Mouse (Mus musculus) midbrain, embryonic 16.5 days (tissue): ENCODE measurements around the gene Stim2. TPM values are rescaled to one million over a fixed set of nuclear protein-coding genes. Genes with fewer than 3 reads are reported as not detected.
A peak's percentile ranks its signal among the peaks of the same experiment; 100 is the strongest.

Experiments used
- ATAC-seq: fragments of 200-750 bp; cut with Nextera tagmentation; 2 replicates; pipeline ENCODE4 v1.8.0; 2017; ENCODE audit warnings: moderate TSS enrichment
- H3K27ac ChIP-seq: fragments of 300-500 bp; sonication (generic); 2 replicates; pipeline ENCODE4 v1.5.1; 2014; ENCODE audit warnings: mild to moderate bottlenecking, low read length, mixed read lengths
- H3K27me3 ChIP-seq: fragments of 300-500 bp; sonication (generic); 2 replicates; pipeline ENCODE4 v1.6.1; 2014; ENCODE audit warnings: low read depth, low read length, mixed read lengths; ENCODE audit not compliant: control insufficient read depth, insufficient read depth
- H3K36me3 ChIP-seq: fragments of 300-500 bp; sonication (generic); 2 replicates; pipeline ENCODE4 v1.6.1; 2014; ENCODE audit warnings: mild to moderate bottlenecking, low read length, moderate library complexity, mixed read lengths; ENCODE audit not compliant: control insufficient read depth, insufficient read depth
- H3K4me1 ChIP-seq: fragments of 300-500 bp; sonication (generic); 2 replicates; pipeline ENCODE4 v1.6.1; 2014; ENCODE audit warnings: mild to moderate bottlenecking, low read length, mixed read lengths; ENCODE audit not compliant: control insufficient read depth, insufficient read depth
- H3K4me2 ChIP-seq: fragments of 300-500 bp; sonication (generic); 2 replicates; pipeline ENCODE4 v1.6.1; 2014; ENCODE audit warnings: mild to moderate bottlenecking, low read length, mixed read lengths
- H3K4me3 ChIP-seq: fragments of 300-500 bp; sonication (generic); 2 replicates; pipeline ENCODE4 v1.5.1; 2014; ENCODE audit warnings: low read depth, mild to moderate bottlenecking, low read length, moderate library complexity, mixed read lengths
- H3K9ac ChIP-seq: fragments of 300-500 bp; sonication (generic); 2 replicates; pipeline ENCODE4 v1.6.1; 2014; ENCODE audit warnings: low read depth, low read length, mixed read lengths
- H3K9me3 ChIP-seq: fragments of 300-500 bp; sonication (generic); replicated peaks from 2 replicates; pipeline ENCODE4 v1.6.1; 2014; ENCODE audit warnings: mild to moderate bottlenecking, low read length, mixed read lengths; ENCODE audit not compliant: control insufficient read depth, poor library complexity, severe bottlenecking
- WGBS: fragments of 180-500 bp; shearing (Covaris S2); extraction: QIAGEN DNeasy Blood & Tissue Kit; methylation state at CpG from one replicate; pipeline ENCODE4 v1.1.7; 2014; 5-methylcytosine and 5-hydroxymethylcytosine counted together
- polyA plus RNA-seq: library from polyadenylated mRNA; unstranded; fragments of >200 nt; fragmentation: Nextera tagmentation; extraction: Ambion mirVana; gene quantifications from 2 replicates; pipeline ENCODE4 v1.2.1, GENCODE M21; 2015

The Stim2 gene
- polyA plus RNA-seq, 1 experiment from 2014 or later = 28.9 TPM

DNA sequence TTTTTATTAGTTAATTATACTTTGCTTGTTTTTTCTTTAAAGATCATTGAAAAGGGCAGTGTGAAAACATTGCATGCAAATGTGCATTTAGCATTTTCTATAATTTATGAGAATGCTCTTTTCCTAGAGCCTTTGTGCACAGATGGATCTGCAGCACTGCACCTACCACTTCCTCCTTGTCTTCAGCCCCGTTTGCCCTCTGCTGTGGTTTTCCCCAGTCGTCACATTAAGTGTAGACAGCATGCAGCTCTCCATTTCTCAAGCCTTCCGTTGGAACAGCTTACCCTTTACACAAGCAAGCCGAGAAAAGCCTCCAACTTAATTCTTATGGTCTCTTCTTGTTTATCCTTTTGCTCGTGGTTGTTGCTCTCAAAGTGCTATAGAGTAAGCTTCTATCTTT, 103.0 kb downstream of the Stim2 start:
- WGBS = 50% methylated on average over 5 of the region's 5 CpGs
- no peak overlapping the region for H3K4me2 ChIP-seq
- H3K27me3 ChIP-seq = no peaks in the 10 kb centered on the region
- H3K36me3 ChIP-seq = peaks cover 3% of the 10 kb centered on the region; the same call in 1 of the 2 replicates
- H3K27ac ChIP-seq = no peak overlapping the region
- H3K9ac ChIP-seq = no peak overlapping the region
- no peaks in the 10 kb centered on the region for H3K9me3 ChIP-seq
- peaks cover 13% of the 10 kb centered on the region for H3K4me1 ChIP-seq
- no peak overlapping the region for H3K4me3 ChIP-seq
- ATAC-seq = no peak

DNA sequence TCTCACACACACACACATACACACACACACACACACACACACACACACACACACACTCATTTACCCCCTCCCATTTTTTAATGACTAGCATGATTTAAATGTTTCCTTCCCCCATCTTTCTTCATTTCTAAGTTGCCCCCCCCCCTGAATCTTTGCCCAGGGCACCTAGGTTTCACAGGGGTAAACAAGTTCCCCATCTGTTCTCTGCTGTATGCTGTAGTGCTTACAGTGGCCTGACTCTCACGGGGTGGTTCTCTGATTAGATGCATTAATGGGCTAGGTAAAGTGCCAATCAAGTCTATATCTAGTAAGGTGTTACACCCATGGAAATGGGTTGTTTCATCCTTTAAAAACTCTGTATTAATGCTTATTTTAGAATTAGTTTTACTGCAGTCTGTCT, 103.7 kb downstream of the Stim2 start:
- Histone ChIP-seq H3K27me3 (no peaks in the 10 kb centered on the region), H3K4me2 (no peak overlapping the region), H3K4me1 (peaks cover 13% of the 10 kb centered on the region), H3K9me3 (no peaks in the 10 kb centered on the region), H3K27ac (no peak overlapping the region), H3K4me3 (no peak overlapping the region), H3K9ac (no peak overlapping the region), H3K36me3 (peaks cover 3% of the 10 kb centered on the region; the same call in 1 of the 2 replicates)
- 56% methylated on average over 1 of the region's 1 CpGs for WGBS
- ATAC-seq = no peak

DNA sequence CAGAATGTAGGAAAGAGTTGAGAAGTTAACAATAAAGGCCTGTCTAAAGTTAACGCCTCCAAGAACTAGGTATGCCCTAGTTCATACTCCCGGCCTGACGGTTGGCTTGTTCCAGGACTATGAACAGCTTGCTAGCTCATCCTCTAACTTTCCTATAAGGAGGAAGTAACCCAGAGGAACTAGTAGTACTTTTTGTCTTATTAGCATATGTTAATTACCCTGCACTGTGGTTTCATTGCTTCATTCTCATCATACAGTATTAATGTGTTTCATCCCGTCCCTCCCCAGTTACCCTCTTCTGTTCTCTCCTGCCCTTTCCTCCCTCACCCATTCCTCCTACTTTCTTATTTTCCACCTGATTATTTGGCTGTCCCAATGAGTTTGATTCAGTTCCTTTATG, 108.4 kb downstream of the Stim2 start:
- H3K9ac ChIP-seq = no peak overlapping the region
- H3K27me3 ChIP-seq = no peaks in the 10 kb centered on the region
- no peaks in the 10 kb centered on the region for H3K4me1 ChIP-seq
- ATAC-seq = no peak
- H3K4me2 ChIP-seq = no peak overlapping the region
- H3K36me3 ChIP-seq = peaks cover 3% of the 10 kb centered on the region; the same call in 1 of the 2 replicates
- H3K4me3 ChIP-seq = no peak overlapping the region
- H3K27ac ChIP-seq = no peak overlapping the region
- H3K9me3 ChIP-seq = no peaks in the 10 kb centered on the region
- 91% methylated on average over 4 of the region's 4 CpGs for WGBS

DNA sequence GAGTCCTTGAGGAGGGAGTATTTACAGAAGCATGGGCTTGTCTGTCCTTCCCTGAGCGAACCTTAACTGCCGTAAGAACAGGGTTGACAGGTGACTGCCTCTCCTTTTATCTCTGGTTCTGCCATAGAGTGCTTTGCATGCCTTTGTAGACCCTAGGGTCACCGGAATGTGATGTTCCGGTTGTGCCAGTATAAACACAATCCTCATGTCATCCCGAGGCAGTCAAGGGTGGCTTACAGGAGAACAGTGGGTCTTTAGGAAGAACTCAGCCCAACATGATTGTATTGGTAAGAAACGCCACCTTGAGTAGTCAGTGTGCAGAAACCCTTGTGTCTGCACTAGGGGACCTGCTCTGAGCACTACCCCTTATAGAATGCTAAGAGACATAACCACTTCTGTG, 108.8 kb downstream of the Stim2 start:
- no peaks in the 10 kb centered on the region for H3K27me3 ChIP-seq
- ATAC-seq = no peak
- H3K27ac ChIP-seq = no peak overlapping the region
- no peaks in the 10 kb centered on the region for H3K9me3 ChIP-seq
- no peak overlapping the region for H3K4me3 ChIP-seq
- H3K36me3 ChIP-seq = peaks cover 3% of the 10 kb centered on the region; the same call in 1 of the 2 replicates
- WGBS = 77% methylated on average over 6 of the region's 6 CpGs
- no peak overlapping the region for H3K9ac ChIP-seq
- no peak overlapping the region for H3K4me2 ChIP-seq
- H3K4me1 ChIP-seq = no peaks in the 10 kb centered on the region

DNA sequence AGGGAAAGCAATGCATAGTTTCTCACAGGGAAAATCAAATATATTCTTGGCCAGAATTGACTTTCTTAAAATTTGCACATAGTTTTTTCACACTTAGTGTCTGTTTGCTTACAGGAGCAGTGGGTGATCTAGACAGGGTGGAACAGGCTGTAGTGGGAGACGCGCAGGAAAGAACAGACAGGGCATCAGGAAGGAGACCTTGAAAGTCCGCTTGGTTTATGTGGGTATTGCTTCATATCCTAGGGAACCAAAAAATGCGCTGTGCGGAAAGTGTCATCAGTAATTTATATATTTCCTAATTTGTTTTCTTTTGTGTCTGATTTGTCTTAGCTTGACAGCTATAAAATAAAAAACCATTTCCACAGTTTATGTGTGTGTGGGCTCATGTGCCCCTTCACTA, 110.8 kb downstream of the Stim2 start:
- H3K27me3 ChIP-seq = no peaks in the 10 kb centered on the region
- no peak overlapping the region for H3K9ac ChIP-seq
- H3K9me3 ChIP-seq = no peaks in the 10 kb centered on the region
- H3K4me1 ChIP-seq = no peaks in the 10 kb centered on the region
- H3K27ac ChIP-seq = no peak overlapping the region
- WGBS = 96% methylated on average over 5 of the region's 5 CpGs
- H3K36me3 ChIP-seq = peaks cover 3% of the 10 kb centered on the region; the same call in 1 of the 2 replicates
- no peak for ATAC-seq
- H3K4me3 ChIP-seq = no peak overlapping the region
- H3K4me2 ChIP-seq = no peak overlapping the region

DNA sequence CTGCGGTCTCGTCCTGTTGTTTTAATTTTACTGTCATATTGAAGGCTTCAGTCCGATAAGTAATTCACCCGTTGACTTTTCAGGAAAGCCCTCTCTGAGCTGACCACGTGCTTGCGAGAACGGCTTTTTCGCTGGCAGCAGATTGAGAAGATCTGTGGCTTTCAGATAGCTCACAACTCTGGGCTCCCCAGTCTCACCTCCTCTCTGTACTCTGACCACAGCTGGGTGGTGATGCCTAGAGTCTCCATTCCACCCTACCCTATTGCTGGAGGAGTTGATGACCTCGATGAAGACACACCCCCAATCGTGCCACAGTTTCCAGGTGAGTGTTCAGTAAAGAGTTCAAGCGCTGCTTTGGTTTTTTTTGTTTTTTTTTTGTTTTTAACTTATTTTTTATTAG, 112.5 kb downstream of the Stim2 start:
- ATAC-seq = no peak
- Histone ChIP-seq H3K27me3 (no peaks in the 10 kb centered on the region), H3K9me3 (no peaks in the 10 kb centered on the region), H3K4me2 (no peak overlapping the region), H3K4me1 (no peaks in the 10 kb centered on the region; the same call in 1 of the 2 replicates), H3K36me3 (no peaks in the 10 kb centered on the region), H3K4me3 (no peak overlapping the region), H3K9ac (no peak overlapping the region), H3K27ac (no peak overlapping the region)
- WGBS = 91% methylated on average over 11 of the region's 11 CpGs

DNA sequence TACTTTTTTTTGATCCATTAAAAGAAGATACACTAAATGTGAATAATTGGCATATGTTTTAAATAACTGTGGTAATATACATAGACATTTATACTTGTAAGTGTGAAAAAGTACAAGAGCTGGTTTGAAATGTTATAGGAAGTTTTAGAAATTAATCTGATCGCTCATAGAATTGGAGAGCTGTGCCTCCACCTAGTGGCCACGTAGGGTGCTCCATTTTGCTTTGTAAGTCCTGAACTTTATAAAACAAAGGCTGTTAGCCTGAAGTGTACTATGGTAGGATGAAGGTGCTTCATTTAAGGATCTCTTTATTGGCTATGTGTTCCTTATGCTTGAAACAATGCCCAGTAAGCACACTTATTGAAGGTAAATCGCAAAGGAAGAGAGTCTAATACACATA, 115.0 kb downstream of the Stim2 start:
- H3K27ac ChIP-seq = no peak overlapping the region
- no peaks in the 10 kb centered on the region for H3K9me3 ChIP-seq
- no peaks in the 10 kb centered on the region for H3K27me3 ChIP-seq
- H3K4me3 ChIP-seq = no peak overlapping the region
- WGBS = 30% methylated on average over 3 of the region's 3 CpGs
- H3K4me1 ChIP-seq = no peaks in the 10 kb centered on the region; the same call in none of the 2 replicates
- H3K9ac ChIP-seq = no peak overlapping the region
- 0 out of 2 replicates have a peak, but pooled peaks have one; percentile 64 for ATAC-seq
- 0 out of 2 replicates have a peak, but pooled peaks cover 4% of the 10 kb centered on the region for H3K36me3 ChIP-seq
- H3K4me2 ChIP-seq = no peak overlapping the region

DNA sequence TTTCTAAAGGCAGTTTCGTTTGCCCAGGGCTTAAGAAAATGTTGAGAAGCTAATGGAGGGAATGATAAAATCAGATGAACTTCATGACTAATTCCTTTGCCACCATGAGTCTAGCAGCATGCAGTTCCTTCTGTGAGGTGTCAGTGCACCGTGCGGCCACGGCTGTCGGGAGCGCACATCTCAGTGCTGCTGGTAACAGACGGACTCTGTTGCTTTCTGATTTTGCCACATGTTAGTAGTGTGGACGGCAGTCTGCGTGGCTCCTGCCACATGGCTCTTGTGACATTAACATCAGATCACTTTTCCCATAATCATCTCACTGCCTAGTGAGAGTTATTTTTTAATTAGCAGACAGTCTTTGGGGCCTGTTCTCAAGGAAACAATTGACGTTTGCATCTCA, 118.2 kb downstream of the Stim2 start:
- H3K9ac ChIP-seq = no peak overlapping the region
- H3K4me2 ChIP-seq = no peak overlapping the region
- no peaks in the 10 kb centered on the region for H3K27me3 ChIP-seq
- ATAC-seq = 0 out of 2 replicates have a peak, but pooled peaks have one; percentile 60
- H3K9me3 ChIP-seq = no peaks in the 10 kb centered on the region
- 76% methylated on average over 10 of the region's 10 CpGs for WGBS
- no peak overlapping the region for H3K27ac ChIP-seq
- H3K4me3 ChIP-seq = no peak overlapping the region
- H3K4me1 ChIP-seq = no peaks in the 10 kb centered on the region; the same call in none of the 2 replicates
- peaks cover 4% of the 10 kb centered on the region; the same call in 1 of the 2 replicates for H3K36me3 ChIP-seq

DNA sequence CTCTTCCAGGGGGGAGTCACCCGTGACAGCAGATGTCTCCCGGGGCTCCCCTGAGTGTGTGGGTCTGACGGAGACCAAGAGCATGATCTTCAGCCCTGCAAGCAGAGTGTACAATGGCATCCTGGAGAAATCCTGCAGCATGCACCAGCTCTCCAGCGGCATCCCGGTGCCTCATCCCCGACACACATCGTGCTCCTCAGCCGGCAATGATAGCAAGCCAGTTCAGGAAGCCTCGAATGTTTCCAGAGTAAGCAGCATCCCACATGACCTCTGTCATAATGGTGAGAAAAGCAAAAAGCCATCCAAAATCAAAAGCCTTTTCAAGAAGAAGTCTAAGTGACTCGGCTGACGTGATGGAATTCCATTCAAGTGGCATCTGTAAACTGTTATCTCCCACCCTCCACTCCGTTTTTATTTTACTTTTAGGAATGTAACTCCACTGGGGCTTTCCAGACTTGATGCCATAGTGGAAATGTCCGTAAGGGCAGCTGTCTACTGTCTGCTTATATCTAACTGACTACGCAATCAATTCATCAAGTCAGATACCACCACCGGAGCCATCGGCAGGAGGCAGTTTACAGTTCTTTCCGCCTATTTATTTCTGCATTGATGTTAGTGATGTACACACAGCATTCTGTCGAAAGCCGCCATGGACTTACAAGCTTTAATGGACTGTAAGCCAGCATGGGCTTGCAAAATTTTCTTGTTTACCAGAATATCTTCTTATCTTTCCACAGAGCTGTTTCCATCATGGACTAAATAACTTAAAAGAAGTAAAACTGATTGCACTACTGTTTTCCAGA, 120.3 kb downstream of the Stim2 start:
- Histone ChIP-seq H3K36me3 (peaks cover 4% of the 10 kb centered on the region; the same call in 1 of the 2 replicates), H3K4me3 (no peak overlapping the region), H3K9ac (no peak overlapping the region), H3K9me3 (no peaks in the 10 kb centered on the region), H3K27ac (no peak overlapping the region), H3K4me1 (no peaks in the 10 kb centered on the region; the same call in none of the 2 replicates), H3K4me2 (no peak overlapping the region), H3K27me3 (no peaks in the 10 kb centered on the region)
- WGBS = 85% methylated on average over 19 of the region's 19 CpGs
- ATAC-seq = no peak
